Mouse (Mus musculus): Measurements from ENCODE around the gene Mpped2. TPM values are rescaled to one million over a fixed set of nuclear protein-coding genes. Genes with fewer than 3 reads are reported as not detected.
A peak's percentile ranks its signal among the peaks of the same experiment; 100 is the strongest.

Gene Mpped2
- polyA plus RNA-seq, 1 experiment from 2014 or later = 102 TPM

DNA sequence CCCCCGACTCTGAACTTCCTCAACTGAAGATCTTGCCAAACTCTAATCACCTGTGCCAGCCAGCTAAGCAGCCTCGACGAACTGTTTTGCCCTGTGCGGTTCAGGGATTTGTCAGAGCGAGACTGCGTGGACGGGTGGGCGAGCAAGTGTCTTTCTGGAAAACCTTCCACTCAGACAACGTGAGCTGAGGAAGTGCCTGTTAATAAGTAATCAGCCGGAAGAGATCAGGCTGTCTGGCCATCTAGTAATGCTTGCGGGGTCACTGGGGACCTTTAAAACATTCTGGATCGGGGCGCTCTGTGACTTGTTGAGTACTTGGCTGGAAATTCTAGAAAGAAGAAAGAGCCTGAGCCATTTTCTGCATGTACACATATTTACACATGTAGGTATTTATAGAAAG lies 162.1 kb downstream of the Mpped2 start:
- Histone ChIP-seq H3K9ac (replicated peaks; ENCODE audit: low read length) (no peak overlapping the region), H3K4me3 (ENCODE audit: low read depth, low read length) (no peak overlapping the region), H3K27me3 (ENCODE audit: control insufficient read depth, insufficient read depth, low read length) (no peaks in the 10 kb centered on the region), H3K9me3 (replicated peaks; ENCODE audit: control insufficient read depth, low read length) (no peaks in the 10 kb centered on the region), H3K36me3 (replicated peaks; ENCODE audit: control insufficient read depth, insufficient read depth, low read depth, low read length) (no peaks in the 10 kb centered on the region), H3K27ac (replicated peaks; ENCODE audit: low read depth, low read length) (no peak overlapping the region), H3K4me2 (ENCODE audit: low read depth, low read length) (no peak overlapping the region), H3K4me1 (ENCODE audit: control insufficient read depth, insufficient read depth, low read length) (peaks cover 5% of the 10 kb centered on the region; the same call in 1 of the 2 replicates)
- 64% methylated on average over 13 of the region's 13 CpGs for WGBS
- ATAC-seq (replicated peaks; ENCODE audit: insufficient number of reproducible peaks, low FRiP score, low TSS enrichment, low read depth) = no peak
- DNase-seq (ENCODE audit: low spot score) = no peak

DNA sequence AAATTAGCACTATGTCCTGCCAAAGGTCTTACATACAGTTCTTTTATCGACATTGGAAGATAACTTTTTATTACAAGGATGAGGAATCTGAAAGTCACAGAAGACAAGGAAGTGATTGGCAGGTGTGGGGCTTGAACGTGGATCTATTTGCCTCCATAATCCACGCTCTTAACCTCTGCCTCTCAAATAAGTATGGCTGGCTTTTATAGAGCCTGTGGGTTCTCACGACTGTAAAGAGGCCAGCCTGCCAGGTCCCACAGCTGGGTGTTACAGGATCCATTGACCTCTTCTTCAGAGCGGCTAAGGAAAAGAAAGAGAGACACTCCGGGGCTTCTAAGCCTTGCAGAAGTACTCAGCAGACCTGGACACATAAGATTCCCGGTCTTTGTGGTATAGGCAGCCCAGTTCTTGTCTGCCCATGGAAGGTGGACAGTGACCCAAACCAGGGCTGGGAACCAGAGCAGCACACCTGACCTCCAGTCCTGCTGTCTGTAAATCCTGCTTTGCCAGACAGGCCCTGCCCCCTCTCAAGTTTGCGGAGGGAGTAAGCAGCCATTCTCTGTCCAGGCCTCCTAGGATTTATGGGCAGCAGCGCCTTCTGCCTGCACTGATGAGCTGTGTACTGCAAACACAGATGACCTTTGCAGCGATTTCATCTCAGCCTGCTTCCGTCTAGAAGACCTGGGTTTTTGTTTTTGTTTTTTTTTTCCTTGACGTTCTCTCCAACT lies 162.7 kb downstream of the Mpped2 start:
- Histone ChIP-seq H3K9ac (replicated peaks; ENCODE audit: low read length) (no peak overlapping the region), H3K4me3 (ENCODE audit: low read depth, low read length) (no peak overlapping the region), H3K9me3 (replicated peaks; ENCODE audit: control insufficient read depth, low read length) (no peaks in the 10 kb centered on the region), H3K27me3 (ENCODE audit: control insufficient read depth, insufficient read depth, low read length) (no peaks in the 10 kb centered on the region), H3K4me1 (ENCODE audit: control insufficient read depth, insufficient read depth, low read length) (peaks cover 5% of the 10 kb centered on the region; the same call in 1 of the 2 replicates), H3K4me2 (ENCODE audit: low read depth, low read length) (no peak overlapping the region), H3K27ac (replicated peaks; ENCODE audit: low read depth, low read length) (peak overlapping the region; percentile 47; the same call in 1 of the 2 replicates), H3K36me3 (replicated peaks; ENCODE audit: control insufficient read depth, insufficient read depth, low read depth, low read length) (no peaks in the 10 kb centered on the region)
- ATAC-seq (replicated peaks; ENCODE audit: insufficient number of reproducible peaks, low FRiP score, low TSS enrichment, low read depth) (no peak; the same call in 1 of the 2 replicates), DNase-seq (ENCODE audit: low spot score) (peak; percentile 45)
- WGBS = 38% methylated on average over 12 of the region's 12 CpGs

DNA sequence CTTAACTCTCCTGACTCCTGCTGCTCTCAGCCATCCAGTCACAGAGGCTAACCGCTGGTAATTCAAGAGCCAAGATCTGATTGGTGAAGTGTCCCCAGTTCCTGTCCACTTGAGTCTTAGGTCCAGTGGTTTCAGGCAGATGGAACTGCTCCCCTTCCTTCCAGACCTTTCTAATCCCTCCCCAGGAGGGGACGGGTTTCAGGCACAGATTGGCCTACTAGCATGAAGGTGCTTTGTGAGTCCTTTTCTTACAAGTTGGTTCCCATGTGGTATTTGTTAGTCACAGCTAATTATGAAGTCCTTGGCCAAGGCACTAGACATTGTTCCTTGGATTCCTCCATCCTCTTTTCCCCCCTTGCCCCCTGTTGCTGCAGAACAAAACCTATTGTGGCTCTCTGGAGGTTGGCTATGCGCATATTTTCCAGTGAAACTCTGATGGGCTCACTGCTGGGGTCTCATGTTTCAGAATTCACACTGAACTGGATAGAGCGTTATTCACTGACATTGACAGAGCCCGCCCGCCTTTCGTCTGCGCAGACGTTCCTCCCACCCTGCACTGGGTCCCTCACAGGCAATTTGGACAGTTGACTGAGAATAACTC lies 163.4 kb downstream of the Mpped2 start:
- H3K9ac ChIP-seq (replicated peaks; ENCODE audit: low read length) = 0 out of 2 replicates have a peak overlapping the region, but pooled peaks have one; percentile 13
- DNase-seq (ENCODE audit: low spot score) = peak; percentile 76

DNA sequence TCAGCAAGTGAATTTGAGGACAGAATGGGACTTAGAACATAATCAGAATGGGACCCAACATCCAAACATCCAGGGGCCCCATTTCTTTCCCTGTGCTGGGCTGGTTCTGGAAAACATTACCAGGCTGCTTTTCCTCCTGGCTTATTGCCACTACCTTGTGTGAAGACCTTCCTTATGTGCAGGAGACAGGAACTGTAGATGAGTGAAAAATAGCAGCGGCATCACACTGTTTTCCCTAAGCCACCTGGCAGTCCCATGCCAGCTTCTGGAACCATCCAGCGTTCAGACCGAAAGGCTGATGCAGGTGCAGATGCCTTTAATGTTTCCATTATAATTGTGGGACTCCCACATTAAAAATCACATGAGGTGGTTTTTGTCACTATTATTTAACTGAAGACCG lies 164.2 kb downstream of the Mpped2 start:
- H3K4me3 ChIP-seq (ENCODE audit: low read depth, low read length) = no peak overlapping the region
- no peak for ATAC-seq (replicated peaks; ENCODE audit: insufficient number of reproducible peaks, low FRiP score, low TSS enrichment, low read depth)
- H3K4me1 ChIP-seq (ENCODE audit: control insufficient read depth, insufficient read depth, low read length) = peaks cover 5% of the 10 kb centered on the region; the same call in 1 of the 2 replicates
- H3K27ac ChIP-seq (replicated peaks; ENCODE audit: low read depth, low read length) = peak overlapping the region; percentile 41; the same call in 1 of the 2 replicates
- no peaks in the 10 kb centered on the region for H3K36me3 ChIP-seq (replicated peaks; ENCODE audit: control insufficient read depth, insufficient read depth, low read depth, low read length)
- no peak overlapping the region for H3K4me2 ChIP-seq (ENCODE audit: low read depth, low read length)
- 87% methylated on average over 4 of the region's 4 CpGs for WGBS
- no peaks in the 10 kb centered on the region for H3K9me3 ChIP-seq (replicated peaks; ENCODE audit: control insufficient read depth, low read length)
- DNase-seq (ENCODE audit: low spot score) = no peak
- no peaks in the 10 kb centered on the region for H3K27me3 ChIP-seq (ENCODE audit: control insufficient read depth, insufficient read depth, low read length)
- no peak overlapping the region for H3K9ac ChIP-seq (replicated peaks; ENCODE audit: low read length)

More for the DNA sequence above, 163.4 kb downstream of the Mpped2 start:
- no peaks in the 10 kb centered on the region for H3K27me3 ChIP-seq (ENCODE audit: control insufficient read depth, insufficient read depth, low read length)
- no peak overlapping the region for H3K4me2 ChIP-seq (ENCODE audit: low read depth, low read length)
- peak; percentile 68 for ATAC-seq (replicated peaks; ENCODE audit: insufficient number of reproducible peaks, low FRiP score, low TSS enrichment, low read depth)
- H3K36me3 ChIP-seq (replicated peaks; ENCODE audit: control insufficient read depth, insufficient read depth, low read depth, low read length) = no peaks in the 10 kb centered on the region
- H3K9me3 ChIP-seq (replicated peaks; ENCODE audit: control insufficient read depth, low read length) = no peaks in the 10 kb centered on the region
- H3K27ac ChIP-seq (replicated peaks; ENCODE audit: low read depth, low read length) = peak overlapping the region; percentile 47; the same call in 1 of the 2 replicates
- no peak overlapping the region for H3K4me3 ChIP-seq (ENCODE audit: low read depth, low read length)
- WGBS = 26% methylated on average over 9 of the region's 9 CpGs
- H3K4me1 ChIP-seq (ENCODE audit: control insufficient read depth, insufficient read depth, low read length) = peaks cover 5% of the 10 kb centered on the region; the same call in 1 of the 2 replicates

DNA sequence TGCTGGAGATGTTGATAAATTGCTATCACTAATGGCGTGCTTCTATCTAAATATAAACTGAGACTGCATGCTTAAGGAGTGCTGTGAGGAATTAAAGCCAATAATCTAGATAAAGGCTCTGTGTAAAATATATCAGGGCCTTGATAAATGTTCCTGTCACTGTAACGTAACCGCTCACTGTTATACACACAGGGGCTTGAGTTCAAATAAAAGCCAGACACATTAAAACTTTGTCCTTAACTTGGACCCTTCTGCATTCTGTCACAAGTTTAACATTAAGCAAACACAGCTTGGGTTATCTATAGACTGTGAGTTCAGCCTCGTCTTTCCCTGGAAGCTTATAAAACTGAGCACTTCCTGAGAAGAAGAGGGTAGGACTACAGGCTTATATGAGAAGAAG lies 164.6 kb downstream of the Mpped2 start:
- H3K27ac ChIP-seq (replicated peaks; ENCODE audit: low read depth, low read length) = no peak overlapping the region
- no peak overlapping the region for H3K4me2 ChIP-seq (ENCODE audit: low read depth, low read length)
- DNase-seq (ENCODE audit: low spot score) = no peak

DNA sequence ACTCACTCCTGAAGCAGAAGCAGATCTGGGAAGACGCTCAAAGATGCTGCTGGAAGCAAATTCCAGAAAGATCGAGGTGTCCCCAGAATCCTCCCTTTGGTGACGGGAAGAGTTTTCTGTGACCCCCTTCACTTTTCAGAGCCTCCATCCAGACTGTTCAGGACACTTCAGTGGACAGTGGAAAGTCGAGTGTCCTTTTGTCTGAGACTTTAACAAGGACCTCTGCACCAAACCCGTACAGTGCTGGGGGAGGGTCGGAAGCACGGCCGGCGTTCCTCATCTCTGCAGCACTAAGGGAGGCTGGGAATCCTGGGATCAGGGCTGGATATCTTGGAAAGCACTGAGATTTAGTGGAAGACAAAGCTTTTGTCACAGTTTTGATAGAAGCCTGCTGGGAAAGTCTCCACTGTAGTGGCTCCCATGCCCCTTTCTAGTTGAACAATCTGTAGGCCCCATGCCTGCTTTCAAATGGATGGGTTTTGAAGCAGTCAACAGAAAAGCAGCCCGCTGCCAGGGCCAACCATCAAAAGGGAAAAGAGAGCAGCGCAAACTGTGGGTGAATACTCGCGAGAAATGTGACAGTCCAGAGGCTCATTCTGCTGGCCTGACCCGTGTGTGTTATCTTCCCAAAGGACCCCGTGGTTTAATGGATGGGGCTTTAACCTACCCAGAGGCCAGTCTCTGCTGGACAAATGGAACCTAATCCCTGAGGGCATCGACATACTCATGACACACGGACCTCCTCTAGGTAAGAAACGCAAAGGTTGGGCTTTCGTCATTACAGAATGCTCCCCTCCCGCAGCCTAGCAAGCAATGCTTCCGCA lies 168.0 kb downstream of the Mpped2 start:
- ATAC-seq (replicated peaks; ENCODE audit: insufficient number of reproducible peaks, low FRiP score, low TSS enrichment, low read depth) (no peak), DNase-seq (ENCODE audit: low spot score) (no peak)
- no peak overlapping the region for H3K4me3 ChIP-seq (ENCODE audit: low read depth, low read length)
- no peak overlapping the region for H3K9ac ChIP-seq (replicated peaks; ENCODE audit: low read length)
- H3K36me3 ChIP-seq (replicated peaks; ENCODE audit: control insufficient read depth, insufficient read depth, low read depth, low read length) = no peaks in the 10 kb centered on the region
- peaks cover under 1% of the 10 kb centered on the region; the same call in 1 of the 2 replicates for H3K4me1 ChIP-seq (ENCODE audit: control insufficient read depth, insufficient read depth, low read length)
- no peak overlapping the region for H3K27ac ChIP-seq (replicated peaks; ENCODE audit: low read depth, low read length)
- 75% methylated on average over 21 of the region's 21 CpGs for WGBS
- H3K27me3 ChIP-seq (ENCODE audit: control insufficient read depth, insufficient read depth, low read length) = no peaks in the 10 kb centered on the region
- no peak overlapping the region for H3K4me2 ChIP-seq (ENCODE audit: low read depth, low read length)
- H3K9me3 ChIP-seq (replicated peaks; ENCODE audit: control insufficient read depth, low read length) = no peaks in the 10 kb centered on the region

More for the DNA sequence above, 164.6 kb downstream of the Mpped2 start:
- Histone ChIP-seq H3K4me3 (ENCODE audit: low read depth, low read length) (no peak overlapping the region), H3K9ac (replicated peaks; ENCODE audit: low read length) (no peak overlapping the region), H3K9me3 (replicated peaks; ENCODE audit: control insufficient read depth, low read length) (no peaks in the 10 kb centered on the region), H3K4me1 (ENCODE audit: control insufficient read depth, insufficient read depth, low read length) (peaks cover 5% of the 10 kb centered on the region; the same call in 1 of the 2 replicates), H3K27me3 (ENCODE audit: control insufficient read depth, insufficient read depth, low read length) (no peaks in the 10 kb centered on the region), H3K36me3 (replicated peaks; ENCODE audit: control insufficient read depth, insufficient read depth, low read depth, low read length) (no peaks in the 10 kb centered on the region)
- ATAC-seq (replicated peaks; ENCODE audit: insufficient number of reproducible peaks, low FRiP score, low TSS enrichment, low read depth) = no peak
- WGBS = 75% methylated on average over 4 of the region's 4 CpGs

DNA sequence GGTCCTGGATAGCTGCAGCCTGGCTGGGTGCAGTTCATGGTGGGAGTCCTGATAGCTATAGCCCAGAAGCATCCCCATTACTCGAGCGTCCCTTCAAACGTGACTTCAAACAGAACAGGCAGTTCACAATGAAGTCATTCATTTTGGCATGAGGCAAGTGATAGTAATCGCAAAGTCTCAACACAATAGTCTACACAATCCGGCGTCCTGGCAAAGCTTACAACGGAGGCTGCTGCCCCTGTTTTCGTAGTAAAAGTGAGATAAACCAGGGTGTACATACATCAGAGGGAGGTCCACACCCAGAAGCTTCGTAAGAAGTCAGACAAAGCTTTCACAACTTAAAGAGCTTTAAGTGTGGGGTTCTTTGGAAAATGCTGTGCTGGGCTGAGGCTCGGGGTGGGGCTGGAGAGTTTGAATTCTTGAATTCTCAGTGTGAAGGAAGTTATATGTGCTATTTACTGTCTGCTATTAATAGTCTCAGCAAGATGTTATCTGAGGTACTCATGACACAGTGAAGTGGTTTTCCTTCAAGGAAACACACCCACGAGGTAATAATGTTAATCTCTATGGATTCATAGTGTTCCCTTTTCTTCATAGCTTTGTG lies 170.1 kb downstream of the Mpped2 start:
- WGBS = 50% methylated on average over 11 of the region's 11 CpGs

More for the DNA sequence above, 170.1 kb downstream of the Mpped2 start:
- DNase-seq (ENCODE audit: low spot score) = no peak
- Histone ChIP-seq H3K27ac (replicated peaks; ENCODE audit: low read depth, low read length) (no peak overlapping the region), H3K36me3 (replicated peaks; ENCODE audit: control insufficient read depth, insufficient read depth, low read depth, low read length) (no peaks in the 10 kb centered on the region), H3K27me3 (ENCODE audit: control insufficient read depth, insufficient read depth, low read length) (no peaks in the 10 kb centered on the region), H3K4me2 (ENCODE audit: low read depth, low read length) (no peak overlapping the region), H3K4me1 (ENCODE audit: control insufficient read depth, insufficient read depth, low read length) (no peaks in the 10 kb centered on the region), H3K4me3 (ENCODE audit: low read depth, low read length) (no peak overlapping the region), H3K9ac (replicated peaks; ENCODE audit: low read length) (no peak overlapping the region), H3K9me3 (replicated peaks; ENCODE audit: control insufficient read depth, low read length) (no peaks in the 10 kb centered on the region)
- no peak for ATAC-seq (replicated peaks; ENCODE audit: insufficient number of reproducible peaks, low FRiP score, low TSS enrichment, low read depth)

All from embryonic facial prominence, embryonic 11.5 days (tissue).